13 mouse cellular contexts compared by ENCODE assay signal in genomic region chr13:109581284-109582070, GRCm38 (mm10).
DNase-seq lines count a peak whose midpoint lies in the region; ATAC-seq and TF ChIP-seq lines count a peak whose summit lies in the region.
"Had no signal": no experiment of that assay in that cellular context is flagged by ENCODE, and none has a peak within 500 bp of the region (broad histone marks: within the 10 kb centered on the region; RNA-seq: fewer than 3 reads in every experiment).

No protein-coding gene starts in this region.

- H3K9ac ChIP-seq in liver, adult 2 months (ENCODE audit: low read depth, low read length), result peak overlapping the region; percentile 80
- no peak overlapping the region for H3K9ac ChIP-seq in liver, embryonic 11.5 days (ENCODE audit: low read depth, low read length)
- H3K9ac ChIP-seq: hindbrain, embryonic 12.5 days; liver, postnatal 0 days had no signal

- peak; percentile 83 for DNase-seq in heart, adult 11 months
- no peak for DNase-seq in heart, embryonic 10.5 days (ENCODE audit: low spot score)
- peak; percentile 92 for DNase-seq in liver, adult 2 months (ENCODE audit: extremely low read depth, low read depth, low spot score)
- DNase-seq in liver, embryonic 11.5 days (ENCODE audit: low spot score), result no peak
- peak; percentile 27 for DNase-seq in brain, embryonic 14.5 days (ENCODE audit: low read depth)
- peak; percentile 27 for DNase-seq in heart, postnatal 4 days
- DNase-seq in urinary bladder, adult 2 months (ENCODE audit: low spot score), result no peak
- DNase-seq: adrenal gland, postnatal 14 days; liver, postnatal 0 days; retina, postnatal 1 day had no signal

- 0 out of 2 replicates have a peak, but pooled peaks have one; percentile 7 for TF ChIP-seq POLR2A in liver, adult 2 months (IDR thresholded peaks at IDR 0.05; ENCODE audit: extremely low read depth, insufficient read depth, low read length)
- no peak for TF ChIP-seq POLR2A in brain, embryonic 14.5 days (IDR thresholded peaks at IDR 0.05; ENCODE audit: borderline replicate concordance, extremely low read depth, insufficient read depth, insufficient read length, poor library complexity, severe bottlenecking)

- no peaks in the 10 kb centered on the region for H3K27me3 ChIP-seq in heart, embryonic 10.5 days (ENCODE audit: insufficient read depth, poor library complexity, severe bottlenecking)
- H3K27me3 ChIP-seq in liver, adult 2 months (ENCODE audit: control insufficient read depth, insufficient read depth, low read length), result no peaks in the 10 kb centered on the region
- H3K27me3 ChIP-seq in liver, embryonic 11.5 days (replicated peaks; ENCODE audit: control insufficient read depth, insufficient read depth, low read length), result no peaks in the 10 kb centered on the region
- H3K27me3 ChIP-seq: hindbrain, embryonic 12.5 days had no signal

- no peak overlapping the region for H3K4me3 ChIP-seq in heart, embryonic 10.5 days
- H3K4me3 ChIP-seq in liver, adult 2 months (ENCODE audit: insufficient read depth, low read depth, low read length), result peak overlapping the region; percentile 70
- H3K4me3 ChIP-seq in liver, embryonic 11.5 days (ENCODE audit: low read depth, low read length), result no peak overlapping the region
- H3K4me3 ChIP-seq: hindbrain, embryonic 12.5 days had no signal

- no peak overlapping the region for H3K27ac ChIP-seq in heart, embryonic 10.5 days
- H3K27ac ChIP-seq in liver, adult 2 months (replicated peaks; ENCODE audit: insufficient read depth, low read depth, low read length), result peak overlapping the region; percentile 97
- H3K27ac ChIP-seq in liver, embryonic 11.5 days (ENCODE audit: low read depth, low read length), result no peak overlapping the region
- H3K27ac ChIP-seq: hindbrain, embryonic 12.5 days; kidney, postnatal 0 days had no signal

- no peak overlapping the region for H3K4me2 ChIP-seq in liver, embryonic 11.5 days
- H3K4me2 ChIP-seq: hindbrain, embryonic 12.5 days had no signal

- H3K79me2 ChIP-seq in liver, adult 2 months (ENCODE audit: control insufficient read depth, insufficient read depth, low read length), result peaks cover 3% of the 10 kb centered on the region; the same call in 1 of the 2 replicates

- 66% methylated on average over 16 of the region's 16 CpGs for WGBS in heart, embryonic 10.5 days
- 16% methylated on average over 16 of the region's 16 CpGs for WGBS in liver, adult 2 months
- 74% methylated on average over 16 of the region's 16 CpGs for WGBS in liver, embryonic 11.5 days

- H3K9me3 ChIP-seq in heart, embryonic 10.5 days, result no peaks in the 10 kb centered on the region
- no peaks in the 10 kb centered on the region for H3K9me3 ChIP-seq in liver, embryonic 11.5 days (ENCODE audit: control insufficient read depth, low read length)
- H3K9me3 ChIP-seq: hindbrain, embryonic 12.5 days had no signal

- ATAC-seq in liver, embryonic 11.5 days (replicated peaks; ENCODE audit: low FRiP score), result no peak
- no peak; the same call in 1 of the 2 replicates for ATAC-seq in frontal cortex, adult (ENCODE audit: low TSS enrichment)
- ATAC-seq: liver, postnatal 0 days had no signal

- TF ChIP-seq CTCF in liver, adult 2 months (IDR thresholded peaks at IDR 0.05; ENCODE audit: low read depth, low read length), result no peak
- no peak for TF ChIP-seq CTCF in brain, embryonic 14.5 days (IDR thresholded peaks at IDR 0.05; ENCODE audit: borderline replicate concordance, extremely low read depth, insufficient read depth, insufficient read length)

- H3K4me1 ChIP-seq in heart, embryonic 10.5 days, result peaks cover 5% of the 10 kb centered on the region; the same call in 1 of the 2 replicates
- peaks cover 5% of the 10 kb centered on the region; the same call in 1 of the 2 replicates for H3K4me1 ChIP-seq in liver, adult 2 months (ENCODE audit: control insufficient read depth, insufficient read depth, low read length)
- H3K4me1 ChIP-seq in liver, embryonic 11.5 days (replicated peaks; ENCODE audit: control insufficient read depth, insufficient read depth, low read length), result no peaks in the 10 kb centered on the region

- H3K36me3 ChIP-seq in heart, embryonic 10.5 days, result no peaks in the 10 kb centered on the region
- no peaks in the 10 kb centered on the region for H3K36me3 ChIP-seq in liver, adult 2 months (ENCODE audit: control insufficient read depth, insufficient read depth, low read length)
- no peaks in the 10 kb centered on the region for H3K36me3 ChIP-seq in liver, embryonic 11.5 days (ENCODE audit: control insufficient read depth, insufficient read depth, low read length)
- H3K36me3 ChIP-seq: hindbrain, embryonic 12.5 days had no signal

Comparison
In these comparisons a context has a peak if more than half of its experiments do, and no peak if none do; other contexts are left out.
1. DNase-seq: peak in heart, adult 11 months (single experiment), liver, adult 2 months (single experiment), brain, embryonic 14.5 days (single experiment) and heart, postnatal 4 days (single experiment); none in heart, embryonic 10.5 days (single experiment), liver, embryonic 11.5 days (single experiment) and urinary bladder, adult 2 months (single experiment).